Mouse (Mus musculus) left cerebral cortex, postnatal 10 days (tissue): ENCODE measurements around the gene Fgd6. TPM values are rescaled to one million over a fixed set of nuclear protein-coding genes. Genes with fewer than 3 reads are reported as not detected.

Source experiments
- DNase-seq, 2 experiments: peaks; one replicate each; pipeline ENCODE4 v3.0.0; 2021 to 2022; ENCODE audit warnings: low spot score in 2 of 2, mixed read lengths in 1 of 2; ENCODE audit errors: extremely low spot score in 1 of 2
- intact Hi-C: fragments of 180-260 bp; cut with DNase I; formaldehyde crosslinking; loops from one replicate; pipeline ENCODE4 v1.15.1; 2025
- total RNA-seq, 2 experiments: library from RNA; stranded (reverse); gene quantifications; 2 replicates each; pipeline ENCODE4 v1.2.3; 2021

Fgd6 gene
- total RNA-seq = 1 to 10 TPM; 5.7 to 6.4 TPM

DNA sequence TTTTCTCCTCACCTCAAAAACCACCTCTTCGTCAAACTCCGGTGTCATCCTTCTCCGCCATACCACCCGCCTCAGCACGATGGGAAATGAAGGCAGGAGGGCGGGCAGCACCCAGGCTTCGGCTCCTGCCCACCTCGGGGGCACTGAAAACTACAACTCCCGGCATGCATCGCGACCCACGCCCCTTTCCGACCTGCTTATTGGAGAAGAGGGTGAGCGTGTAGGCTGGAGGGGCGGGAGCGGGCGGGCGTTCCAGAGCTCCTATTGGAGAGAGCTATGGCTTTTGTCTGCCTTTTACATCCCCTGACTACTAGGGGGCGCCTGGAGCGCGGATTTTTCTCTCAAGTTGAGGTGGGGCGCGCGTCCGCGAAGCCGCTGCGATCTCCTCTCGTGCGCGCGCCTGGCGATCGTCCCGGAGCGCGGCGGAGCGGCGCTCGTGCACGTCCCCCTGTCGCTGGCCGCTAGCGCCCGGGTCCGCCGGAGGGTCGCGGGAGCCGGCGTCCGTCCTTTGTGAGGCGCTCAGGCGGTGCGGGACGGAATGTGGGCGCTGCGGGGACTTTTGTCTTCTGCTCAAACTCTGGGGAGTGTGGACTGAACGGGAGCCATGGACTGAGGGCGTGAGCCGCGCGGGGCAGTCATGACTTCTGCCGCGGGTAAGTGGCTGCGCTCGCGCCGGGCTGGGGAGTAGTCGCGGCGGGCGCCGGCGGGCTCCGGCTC lies at the start of gene Fgd6, which contains the start of gene Vezt:
Gene Fgd6, plus strand, starts transcription at position 344 of the 717 bp plus-strand sequence.
Gene Vezt, minus strand, starts transcription at position 160 of the 717 bp plus-strand sequence.
- DNase-seq = peak; percentile 98
- intact Hi-C loops = loop anchor here (1.0 to 5.0 kb wide), 2 partner anchors 51 to 80 kb away; no protein-coding TSS in a partner anchor

DNA sequence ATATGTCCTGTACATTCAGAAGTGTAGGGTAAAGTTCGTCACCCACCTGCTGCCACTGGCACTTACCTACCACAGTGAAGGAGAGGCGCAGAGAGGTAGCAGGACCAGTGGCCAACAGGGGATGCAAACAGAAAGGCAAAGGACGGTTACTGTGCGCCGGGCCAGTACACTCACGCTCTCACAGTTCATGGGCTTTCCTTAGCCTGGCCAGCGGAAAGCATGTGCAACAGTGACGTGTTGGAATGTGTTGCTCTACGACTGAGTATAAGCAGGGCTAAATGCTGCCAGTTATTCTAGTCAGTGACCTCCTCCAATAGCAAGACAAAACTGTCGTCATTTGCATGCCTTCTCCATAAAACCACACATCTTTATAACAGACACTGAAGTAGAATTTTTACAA lies 41.7 kb upstream of the Fgd6 start:
- intact Hi-C loops = no loop called here

DNA sequence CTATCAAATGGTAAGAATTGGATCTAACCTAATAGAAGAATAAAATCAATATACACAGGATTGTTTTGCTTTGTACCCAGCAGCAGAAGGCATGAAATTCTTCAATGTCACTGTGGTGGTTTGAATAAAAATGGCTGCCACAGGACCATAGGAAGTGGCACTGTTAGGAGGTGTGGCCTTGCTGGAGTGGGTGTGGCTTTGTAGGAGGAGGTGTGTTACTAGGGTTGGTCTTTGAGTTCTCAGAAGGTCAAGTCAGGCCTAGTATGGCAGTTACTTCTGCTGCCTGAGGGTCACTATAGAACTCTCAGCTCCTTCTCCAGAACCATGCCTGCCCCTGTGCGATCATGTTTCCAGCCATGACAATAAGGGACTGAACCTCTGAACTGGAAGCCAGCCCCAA lies 40.7 kb upstream of the Fgd6 start:
- intact Hi-C loops = no loop called here

More for the DNA sequence above, 41.7 kb upstream of the Fgd6 start:
- DNase-seq = no peak

DNA sequence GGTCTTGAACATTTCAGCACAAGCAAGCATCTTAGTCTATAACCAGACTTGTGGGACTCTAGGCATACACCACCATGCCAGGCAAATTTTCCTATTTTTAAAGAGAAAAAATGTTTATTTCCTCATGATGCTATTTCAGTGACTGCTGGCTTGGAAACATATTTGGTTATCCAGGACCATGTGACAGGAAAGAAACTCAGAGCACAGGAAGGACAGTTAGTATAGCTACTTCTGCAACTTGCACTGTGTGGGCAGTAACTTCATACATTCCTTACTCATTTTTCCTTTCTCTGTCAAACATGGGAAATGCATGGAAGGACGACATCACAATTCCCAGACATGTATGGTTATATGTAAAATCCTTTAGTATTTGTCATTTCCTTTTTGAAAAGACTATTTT lies 36.4 kb upstream of the Fgd6 start:
- no peak for DNase-seq
- intact Hi-C loops = no loop called here

More for the DNA sequence above, 40.7 kb upstream of the Fgd6 start:
- DNase-seq = no peak

DNA sequence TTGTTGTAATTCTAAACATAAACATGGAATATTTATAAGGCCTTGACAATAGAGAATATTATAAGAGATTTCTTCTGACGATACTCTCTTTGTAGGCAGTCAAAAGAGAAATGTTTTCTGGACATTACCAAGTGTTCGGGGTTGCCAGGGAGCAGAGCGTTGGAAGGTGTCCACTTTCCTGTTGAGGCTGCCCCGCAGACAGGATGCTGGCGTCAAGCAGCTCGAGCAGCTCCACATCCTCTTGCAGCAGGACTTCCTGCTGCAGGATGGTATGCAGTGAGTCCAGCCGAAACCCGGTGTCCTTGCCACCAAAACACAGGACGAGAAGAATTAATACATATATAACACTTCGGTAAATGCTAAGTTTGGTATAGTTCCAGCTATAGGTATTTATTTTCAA lies 35.6 kb upstream of the Fgd6 start:
- DNase-seq = peak in 1 of 2 experiments; percentile 58
- intact Hi-C loops = no loop called here

DNA sequence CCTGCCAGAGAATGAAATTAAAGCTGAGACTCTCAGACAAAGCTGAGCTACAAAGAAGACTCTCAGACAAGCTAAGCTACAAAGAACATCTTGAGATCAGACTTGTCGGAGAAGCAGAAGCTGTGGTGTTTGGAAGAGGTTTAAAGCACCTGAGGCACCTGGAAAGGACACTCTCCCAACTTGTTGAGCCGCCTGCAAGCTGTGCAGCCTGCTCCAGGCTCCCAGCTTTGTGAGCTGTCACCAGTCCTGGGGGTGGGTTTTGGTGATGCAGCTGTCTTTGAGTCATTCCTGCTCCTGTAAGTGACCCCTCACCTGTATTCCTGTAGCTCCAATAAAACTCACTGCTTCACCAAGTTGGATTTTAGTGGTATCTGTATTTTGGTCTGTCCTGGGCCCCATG lies 27.4 kb upstream of the Fgd6 start:
- no peak for DNase-seq
- intact Hi-C loops = no loop called here

DNA sequence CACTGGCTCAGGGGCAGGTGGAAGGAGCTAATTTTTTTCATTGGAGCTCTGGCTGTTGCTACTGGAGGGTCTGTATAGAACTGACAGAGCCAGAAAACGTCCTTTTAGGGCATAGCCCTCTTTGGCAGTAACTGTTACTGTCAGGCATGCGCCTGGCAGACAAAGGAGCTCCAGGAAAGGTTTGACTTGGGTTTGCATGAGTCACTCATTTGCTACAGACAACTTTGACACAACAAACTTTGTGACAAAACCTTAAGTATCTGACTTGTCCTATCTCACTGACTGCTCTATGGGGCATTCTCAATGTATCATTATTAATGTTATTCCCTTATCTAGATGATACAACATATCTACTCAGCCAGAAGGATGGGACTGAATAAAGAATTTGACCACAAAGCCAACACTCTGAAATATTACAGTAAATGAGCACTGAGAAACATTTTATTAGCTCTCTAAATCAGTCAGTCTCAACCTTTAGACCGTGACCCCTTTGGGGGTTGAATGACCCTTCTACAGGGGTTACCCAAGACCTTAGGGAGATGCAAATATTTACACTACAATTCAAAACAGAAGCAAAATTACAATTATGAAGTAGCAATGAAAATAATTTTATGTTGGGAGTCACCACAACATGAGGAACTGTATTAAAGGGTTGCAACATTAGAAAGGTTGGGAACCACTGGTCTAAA lies 25.7 kb upstream of the Fgd6 start:
- intact Hi-C loops = no loop called here
- no peak for DNase-seq

DNA sequence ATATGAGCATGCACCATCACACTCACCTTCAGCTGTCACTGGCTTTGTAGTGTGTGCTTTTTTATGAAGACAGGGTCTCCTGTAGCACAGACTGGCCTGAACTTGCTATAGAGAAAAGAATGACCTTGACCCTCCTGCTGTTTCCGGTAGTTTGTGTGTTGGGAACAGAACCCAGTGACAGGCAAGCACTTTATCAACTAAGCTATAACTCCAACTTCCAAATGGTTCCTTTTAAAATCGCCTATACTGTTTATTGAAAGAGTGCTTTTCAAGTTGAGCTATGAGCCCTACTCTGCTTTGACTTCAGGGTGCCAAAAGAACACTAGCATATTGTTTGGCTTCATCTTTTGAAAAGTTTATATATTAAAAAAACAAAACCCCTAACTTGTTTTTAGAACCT lies 24.8 kb upstream of the Fgd6 start:
- DNase-seq = no peak
- intact Hi-C loops = no loop called here

DNA sequence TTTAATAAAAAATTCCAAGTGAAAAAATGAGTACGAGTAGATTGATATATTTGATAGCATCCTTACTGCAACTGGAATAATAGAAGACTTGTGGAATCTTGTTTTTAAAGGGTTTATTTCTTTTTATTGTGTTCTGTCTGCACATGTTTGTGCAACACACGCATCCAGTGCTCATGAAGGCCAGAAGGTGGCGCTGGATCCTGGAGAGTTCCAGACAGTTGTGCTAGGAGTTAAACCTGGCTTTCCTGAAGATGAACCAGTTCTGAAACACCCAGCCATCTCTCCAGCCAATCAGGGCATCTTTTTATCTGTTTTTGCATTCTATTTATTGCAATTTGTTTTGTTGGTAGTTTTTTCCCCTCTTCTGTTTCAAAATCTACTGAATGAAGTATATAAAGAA lies 22.6 kb upstream of the Fgd6 start:
- peak; percentile 34 to 71 for DNase-seq
- intact Hi-C loops = no loop called here

DNA sequence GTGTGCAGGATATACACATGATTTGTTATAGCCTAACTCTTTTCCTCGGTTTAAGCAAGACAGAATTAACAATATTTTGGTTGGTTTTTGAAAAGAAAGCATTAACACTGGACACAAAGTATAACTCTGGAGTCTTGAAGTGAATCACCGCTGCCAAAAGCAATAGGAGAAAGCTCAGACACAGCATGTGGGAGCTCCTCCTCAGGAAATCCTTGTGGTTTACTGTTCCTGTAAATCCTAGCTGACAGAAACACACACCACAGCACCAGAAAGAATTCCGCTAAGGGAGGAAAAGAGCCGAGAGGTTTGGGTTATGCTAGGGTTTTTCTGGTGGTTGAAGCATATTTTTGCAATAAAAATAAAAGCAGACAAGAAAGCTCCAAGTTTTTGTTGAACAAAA lies 21.6 kb upstream of the Fgd6 start:
- intact Hi-C loops = no loop called here
- DNase-seq = peak in 1 of 2 experiments; percentile 38

DNA sequence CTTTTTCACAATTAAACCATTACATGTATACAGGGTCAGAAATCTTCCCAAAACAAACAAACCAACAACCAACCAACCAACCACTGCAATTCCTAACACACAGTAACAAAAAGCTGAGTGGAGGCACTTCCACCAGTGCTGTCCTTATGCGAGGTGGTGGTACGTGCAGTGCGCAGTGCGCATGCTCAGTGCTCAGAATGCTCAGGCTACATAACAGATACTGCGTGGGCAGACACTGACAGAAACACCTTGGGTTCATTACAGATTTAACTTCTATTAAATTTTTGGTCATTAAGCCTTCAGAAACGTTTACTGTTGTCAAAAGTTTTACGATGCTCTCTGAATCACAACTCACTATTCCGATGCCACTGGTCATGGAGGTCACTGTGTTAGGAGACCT lies 18.3 kb upstream of the Fgd6 start:
- intact Hi-C loops = no loop called here
- no peak for DNase-seq

DNA sequence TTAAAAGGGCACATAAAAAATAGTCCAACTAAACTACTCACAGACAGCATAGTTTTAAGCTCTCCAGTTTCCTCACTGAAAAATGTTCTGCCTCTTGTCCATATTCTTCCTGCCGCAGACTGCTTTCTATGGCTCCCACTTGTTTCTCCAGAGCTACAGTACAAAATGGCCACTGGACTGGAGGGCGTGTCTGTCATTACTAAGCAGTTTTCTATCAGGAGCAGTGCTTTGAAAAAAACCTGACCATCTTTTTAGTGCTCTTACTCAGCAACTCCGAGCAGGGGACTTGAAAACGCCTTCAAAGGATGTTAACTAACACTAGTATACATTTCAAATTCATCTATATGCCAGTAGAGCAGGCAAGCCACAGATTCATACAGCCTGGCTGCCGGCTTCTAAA lies 15.2 kb upstream of the Fgd6 start:
- intact Hi-C loops = no loop called here
- no peak for DNase-seq

DNA sequence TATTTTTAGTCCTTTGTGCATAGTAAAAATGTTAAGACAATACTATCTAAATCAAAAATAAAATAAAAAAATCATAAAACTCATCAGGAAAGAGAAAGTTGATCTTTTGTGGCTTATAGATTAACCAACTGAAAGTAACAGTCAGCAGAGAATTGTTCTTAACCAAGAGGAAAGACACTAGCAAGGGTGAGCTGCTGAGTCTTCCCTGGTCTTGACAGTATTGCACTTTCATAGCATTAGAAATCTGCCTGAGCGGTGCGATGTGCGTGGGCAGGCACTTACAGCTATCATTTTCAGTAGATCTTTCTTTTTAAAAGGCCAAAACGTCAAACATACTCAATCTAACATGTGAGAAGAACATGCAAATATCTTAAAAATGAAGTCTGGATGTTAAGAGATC lies 14.7 kb upstream of the Fgd6 start:
- intact Hi-C loops = no loop called here
- DNase-seq = no peak

DNA sequence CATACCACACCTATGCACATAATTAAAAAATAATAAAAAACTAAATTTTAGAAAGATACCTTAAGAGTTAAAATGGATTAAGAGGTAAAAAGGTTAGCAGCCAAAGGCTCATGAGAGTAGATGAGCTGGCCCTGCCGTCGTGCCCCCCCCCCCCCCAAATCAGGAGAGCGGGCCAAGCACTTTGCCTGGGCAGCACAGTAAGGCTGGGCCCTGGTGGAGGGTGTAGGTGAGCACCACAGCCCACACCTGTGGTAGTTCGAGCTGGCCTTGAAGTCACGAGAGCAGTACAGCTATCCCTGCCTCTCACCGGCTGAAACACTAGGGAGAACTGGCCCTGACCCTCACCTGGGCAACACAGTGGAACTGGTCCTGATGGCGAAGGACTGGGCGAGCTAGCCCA lies 10.7 kb upstream of the Fgd6 start:
- DNase-seq = no peak
- intact Hi-C loops = no loop called here

DNA sequence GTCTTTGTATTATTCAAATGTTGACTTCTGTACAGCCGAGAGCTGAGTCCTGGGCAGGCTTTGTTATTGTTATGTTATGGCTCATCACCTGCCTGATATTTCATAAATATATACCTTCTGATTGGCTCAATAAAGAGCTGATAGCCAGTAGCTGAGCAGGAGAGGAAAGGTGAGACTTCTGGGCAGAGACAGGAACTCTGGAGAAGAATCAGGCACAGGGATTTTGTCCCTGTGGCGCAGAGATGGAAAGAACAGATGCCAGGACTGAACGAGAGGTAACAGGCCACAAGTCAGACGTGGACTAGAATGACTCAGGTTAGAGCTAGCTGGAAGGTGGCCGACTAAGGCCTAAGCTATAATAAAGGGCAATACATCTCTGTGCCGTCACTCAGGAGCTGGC lies 7.3 kb upstream of the Fgd6 start:
- no peak for DNase-seq
- intact Hi-C loops = no loop called here

DNA sequence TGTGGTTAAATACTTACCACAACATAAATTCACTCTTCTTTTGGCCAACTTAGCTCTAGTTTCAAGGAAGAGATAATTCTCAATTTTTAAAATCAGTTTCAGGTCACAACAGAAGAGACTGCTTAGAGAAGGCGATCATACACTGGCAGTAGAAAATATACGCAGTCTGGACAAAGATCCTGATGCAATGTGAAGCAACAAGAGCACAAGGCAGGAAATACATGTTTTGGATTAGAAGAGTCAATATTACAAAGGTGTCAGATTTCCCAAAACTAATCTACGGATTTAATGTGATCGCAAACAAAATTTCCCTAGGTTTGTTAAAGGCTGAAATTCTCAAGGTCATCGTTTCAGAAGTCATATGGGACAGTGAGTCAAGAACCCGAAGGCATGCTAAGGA lies 4.6 kb upstream of the Fgd6 start:
- DNase-seq = no peak
- intact Hi-C loops = no loop called here

DNA sequence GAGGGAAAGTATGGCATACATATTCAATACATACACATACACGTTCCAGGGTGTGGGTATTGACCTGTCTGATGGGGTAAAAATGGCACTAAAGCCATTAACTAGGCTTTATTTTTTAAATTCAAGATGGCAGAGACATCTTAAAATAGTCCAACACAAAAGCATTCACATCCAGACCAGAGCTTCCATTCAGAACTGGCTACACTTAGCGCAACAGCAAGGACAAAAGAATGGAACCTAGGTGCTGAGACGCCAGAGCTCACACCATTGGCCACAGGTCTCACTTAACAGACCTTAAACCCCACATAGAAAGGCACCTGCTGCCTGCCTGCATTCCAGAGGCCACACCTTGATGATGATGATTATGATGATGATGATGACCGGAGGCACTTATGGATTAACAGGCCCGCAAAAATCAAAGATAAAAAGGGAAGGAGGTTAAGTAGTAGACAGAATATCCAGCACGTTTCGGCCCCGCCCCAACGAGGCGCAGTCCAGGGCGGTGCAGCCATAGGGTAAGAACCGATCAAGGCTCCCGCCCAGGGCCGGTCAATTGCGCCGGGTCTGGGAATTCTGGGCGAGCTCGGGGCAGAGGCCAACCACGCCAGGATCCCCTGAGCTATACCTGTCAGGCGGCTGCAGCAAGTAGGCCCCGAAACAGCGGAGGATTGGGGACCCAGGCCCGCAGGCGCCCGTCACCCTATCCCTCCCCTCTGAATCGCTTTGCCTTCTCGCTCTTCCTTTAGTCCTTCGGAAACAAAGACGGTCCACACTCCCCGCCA lies 734 bp upstream of the Fgd6 start:
- peak; percentile 36 to 81 for DNase-seq

DNA sequence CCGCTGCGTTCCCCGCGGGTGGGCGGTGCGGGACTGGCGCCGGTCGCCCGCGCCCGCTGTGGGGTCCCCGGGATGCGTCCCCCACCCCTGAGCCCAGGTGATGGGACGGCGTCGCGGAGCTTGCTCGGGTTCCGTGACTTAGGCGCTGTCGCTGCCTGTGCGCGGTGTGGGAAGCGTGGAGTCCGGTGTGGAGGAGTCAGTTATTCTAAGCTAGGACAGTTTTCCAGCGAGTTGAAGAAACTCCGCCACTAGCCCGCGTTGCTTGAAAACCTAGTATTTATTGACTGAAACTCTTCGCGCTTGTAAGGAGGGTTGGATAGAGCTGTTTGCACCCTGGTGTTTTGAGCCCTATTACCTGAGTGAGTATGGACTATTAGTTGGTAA lies 566 bp downstream of the Fgd6 start:
- DNase-seq = peak in 1 of 2 experiments; percentile 17
- intact Hi-C loops = loop anchor here (1.0 to 5.0 kb wide), 2 partner anchors 51 to 80 kb away; no protein-coding TSS in a partner anchor

More for the DNA sequence above, 734 bp upstream of the Fgd6 start:
- intact Hi-C loops = loop anchor here (5.0 kb wide), 1 partner anchor 52 kb away; no protein-coding TSS in a partner anchor

DNA sequence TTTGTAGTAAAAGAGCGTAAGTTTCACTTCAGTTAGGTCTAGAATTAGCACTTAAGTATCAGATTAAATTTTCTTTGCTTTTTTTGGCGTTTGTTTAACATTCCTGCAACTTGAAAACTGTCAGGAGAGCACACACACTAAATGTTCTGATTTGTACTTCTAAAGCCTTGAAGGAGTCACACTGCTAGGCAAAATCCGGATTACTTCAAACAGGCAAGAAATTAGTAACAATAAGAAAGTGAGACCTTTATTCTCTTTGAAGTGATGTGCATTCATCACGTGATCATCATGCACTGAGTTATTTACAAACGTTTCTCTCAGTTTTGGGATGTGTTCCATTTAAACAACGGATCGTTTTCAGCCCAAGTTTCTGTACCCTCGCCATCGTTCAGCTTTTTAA lies 1.4 kb downstream of the Fgd6 start:
- intact Hi-C loops = loop anchor here (5.0 kb wide), 1 partner anchor 50 kb away; no protein-coding TSS in a partner anchor
- DNase-seq = no peak
